ENCODE assay signal across 7 mouse cellular contexts in genomic region chr11:40149312-40149711, GRCm38 (mm10).
A peak's percentile ranks its signal among the peaks of the same experiment; 100 is the strongest.
DNase-seq lines count a peak whose midpoint lies in the region; ATAC-seq lines count a peak whose summit lies in the region.

No protein-coding gene starts in this region.

- DNase-seq in 3T3-L1 (ENCODE audit: low read depth, low spot score) (peak; percentile 76), A20 (ENCODE audit: low read depth, low spot score) (peak; percentile 1)
- peak; percentile 12 for DNase-seq in cerebellum, adult 8-10 months
- DNase-seq in hindbrain, embryonic 10.5 days (ENCODE audit: low spot score): peak; percentile 59
- peak; percentile 1 to 65 for DNase-seq in left cerebral cortex, adult 9 months (ENCODE audit: low spot score in 2 of 2)

- no peaks in the 10 kb centered on the region for H3K4me1 ChIP-seq in hindbrain, embryonic 10.5 days (replicated peaks)
- peaks cover 7% of the 10 kb centered on the region; the same call in 1 of the 2 replicates for H3K4me1 ChIP-seq in neural tube, embryonic 13.5 days (replicated peaks)

- H3K36me3 ChIP-seq in hindbrain, embryonic 10.5 days: no peaks in the 10 kb centered on the region
- no peaks in the 10 kb centered on the region for H3K36me3 ChIP-seq in neural tube, embryonic 13.5 days

- no peak overlapping the region for H3K27ac ChIP-seq in hindbrain, embryonic 10.5 days
- peak overlapping the region; percentile 29; the same call in 1 of the 2 replicates for H3K27ac ChIP-seq in neural tube, embryonic 13.5 days (replicated peaks)

- no peak overlapping the region; the same call in 1 of the 2 replicates for H3K9ac ChIP-seq in neural tube, embryonic 13.5 days

- no peaks in the 10 kb centered on the region for H3K27me3 ChIP-seq in hindbrain, embryonic 10.5 days (ENCODE audit: insufficient read depth, poor library complexity, severe bottlenecking)
- H3K27me3 ChIP-seq in neural tube, embryonic 13.5 days: no peaks in the 10 kb centered on the region

- ATAC-seq in neural tube, embryonic 13.5 days (ENCODE audit: low read depth): no peak
- ATAC-seq in erythroid progenitor cell, adult 5-6 weeks (replicated peaks; ENCODE audit: low FRiP score, poor library complexity, severe bottlenecking): no peak

- 25% methylated on average over 4 of the region's 4 CpGs for WGBS in hindbrain, embryonic 10.5 days
- WGBS in neural tube, embryonic 13.5 days: 11% methylated on average over 4 of the region's 4 CpGs

- H3K9me3 ChIP-seq in hindbrain, embryonic 10.5 days: no peaks in the 10 kb centered on the region
- H3K9me3 ChIP-seq in neural tube, embryonic 13.5 days: no peaks in the 10 kb centered on the region

- H3K4me3 ChIP-seq in hindbrain, embryonic 10.5 days: no peak overlapping the region
- no peak overlapping the region for H3K4me3 ChIP-seq in neural tube, embryonic 13.5 days

- H3K4me2 ChIP-seq in neural tube, embryonic 13.5 days: peak overlapping the region; percentile 30

Comparison
In these comparisons a context has a peak if more than half of its experiments do, and no peak if none do; other contexts are left out.
1. DNase-seq: peak in every context shown above with its lines; median percentile 76 in 3T3-L1; 59 in hindbrain, embryonic 10.5 days; 33 in left cerebral cortex, adult 9 months; 12 in cerebellum, adult 8-10 months; 1 in A20.